Mouse (Mus musculus) neural tube, embryonic 10.5 days (tissue): ENCODE data around the gene Bach2.

Experiments used
- DNase-seq: peaks from one replicate; pipeline ENCODE4 v3.0.0-alpha.2; 2017; ENCODE audit warnings: low spot score; ENCODE audit errors: extremely low spot score

Bach2 gene

DNA sequence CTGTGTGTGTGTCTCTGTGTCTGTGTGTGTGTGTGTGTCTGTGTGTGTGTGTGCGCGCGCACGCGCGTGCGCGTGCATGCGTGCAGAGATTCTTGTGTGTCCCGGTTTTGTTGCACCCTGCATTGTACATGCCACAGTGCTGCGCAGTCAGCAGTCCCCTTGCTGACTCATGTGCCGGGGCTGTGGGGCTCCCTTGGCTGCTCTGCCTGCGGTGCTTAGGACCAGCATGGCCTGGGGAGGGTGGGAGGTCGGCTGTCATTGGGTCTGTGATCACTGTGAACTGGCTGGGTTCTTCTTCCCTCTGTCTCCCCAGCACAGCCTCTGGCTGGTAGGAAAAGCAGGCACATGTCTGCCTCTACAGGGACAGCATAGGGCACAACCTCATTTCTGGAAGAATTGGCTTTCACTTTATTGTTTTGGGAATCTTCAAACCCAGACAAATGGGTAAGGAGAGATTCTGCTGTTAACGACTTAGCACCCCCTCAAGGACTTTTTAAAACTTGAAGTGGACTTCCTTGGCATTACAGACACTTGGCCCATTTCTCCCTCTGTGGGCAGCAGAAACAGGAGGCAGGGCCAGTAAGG is 11.2 kb downstream of the Bach2 start:
- DNase-seq, result peak; percentile 38

DNA sequence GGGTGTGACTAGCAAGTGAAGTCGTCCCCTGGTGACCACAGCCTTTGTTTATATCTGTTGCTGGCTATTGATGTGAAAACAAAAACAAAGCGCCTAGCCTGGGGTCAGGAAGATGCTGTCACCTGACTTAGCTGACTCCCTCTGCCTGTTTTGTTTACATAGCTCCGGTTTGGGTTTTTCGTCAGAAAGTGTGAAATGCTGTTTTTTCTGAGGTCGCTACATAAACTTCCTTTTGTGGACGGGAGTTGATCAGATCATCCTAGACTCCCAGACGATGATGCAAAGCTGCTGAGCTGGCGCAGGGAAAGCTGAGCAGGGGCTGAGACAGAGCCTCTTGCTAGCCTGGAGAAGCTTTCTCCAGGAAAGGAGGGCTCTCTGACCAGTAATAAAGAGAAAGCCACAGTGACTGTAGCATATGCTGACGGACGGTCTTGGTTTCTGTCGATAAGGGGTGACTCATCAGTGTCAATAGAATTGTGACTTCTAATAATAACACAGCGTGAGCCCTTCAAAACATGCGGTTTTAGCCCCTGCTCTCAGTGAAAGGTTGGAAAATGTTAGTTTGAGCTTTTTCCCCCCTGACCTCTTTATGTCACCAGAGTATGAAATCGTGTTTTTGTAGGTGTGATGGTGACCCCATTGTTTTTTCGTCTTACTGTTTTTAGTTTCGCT is 11.9 kb downstream of the Bach2 start:
- DNase-seq, result peak; percentile 40

DNA sequence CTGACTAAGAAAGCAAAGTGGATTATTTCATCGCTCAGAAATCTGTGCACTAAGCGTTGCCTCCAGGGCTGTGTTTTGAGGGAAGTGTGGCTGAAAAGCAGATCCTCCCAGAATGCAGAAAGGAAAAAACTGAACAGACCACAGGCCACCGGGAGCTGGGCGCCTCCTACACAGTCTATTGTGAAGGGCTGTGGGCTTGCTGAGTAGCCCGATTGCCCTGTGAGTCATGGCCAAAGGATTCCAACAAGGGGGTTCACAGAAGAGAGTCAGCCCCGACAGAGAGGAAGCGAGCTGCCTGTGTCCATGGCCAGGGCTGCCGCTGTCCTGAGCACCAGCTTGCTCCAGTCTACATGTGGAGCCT is 12.4 kb downstream of the Bach2 start:
- DNase-seq, result peak; percentile 58

DNA sequence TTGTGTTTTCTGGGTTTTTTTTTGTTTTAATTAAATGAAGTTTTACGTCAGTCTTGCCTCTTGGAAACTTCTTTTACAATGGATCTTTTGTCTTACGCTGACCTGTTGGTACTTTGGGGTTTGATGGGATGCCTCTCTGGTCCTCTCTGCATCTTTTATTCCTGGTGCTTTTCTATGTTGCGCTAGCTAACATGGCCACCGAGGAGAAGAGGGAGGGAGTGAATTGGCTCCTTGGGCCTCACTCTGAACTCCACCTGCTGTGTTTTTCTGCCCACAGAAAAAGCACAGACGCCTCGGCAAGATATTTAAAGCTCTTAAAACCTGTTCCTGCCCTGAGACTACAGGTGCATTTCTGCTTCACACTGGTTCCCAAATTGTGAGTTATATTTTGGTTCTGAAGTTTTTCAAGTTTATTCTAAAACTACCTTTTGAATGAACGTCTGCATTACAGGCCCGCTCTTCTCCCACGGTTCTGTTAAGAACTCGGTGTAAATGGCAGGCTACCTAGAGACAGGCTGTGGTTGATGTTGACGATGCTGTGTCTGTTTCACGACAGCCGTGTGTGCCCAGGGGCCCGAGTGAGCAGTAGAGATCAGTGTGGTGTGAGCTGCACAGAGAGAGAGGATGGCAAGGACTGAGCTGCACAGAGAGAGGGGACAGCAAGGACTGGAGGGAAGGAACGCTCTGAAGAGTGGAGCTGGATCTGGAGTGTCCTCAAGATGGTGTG is 13.5 kb downstream of the Bach2 start:
- DNase-seq, result no peak

DNA sequence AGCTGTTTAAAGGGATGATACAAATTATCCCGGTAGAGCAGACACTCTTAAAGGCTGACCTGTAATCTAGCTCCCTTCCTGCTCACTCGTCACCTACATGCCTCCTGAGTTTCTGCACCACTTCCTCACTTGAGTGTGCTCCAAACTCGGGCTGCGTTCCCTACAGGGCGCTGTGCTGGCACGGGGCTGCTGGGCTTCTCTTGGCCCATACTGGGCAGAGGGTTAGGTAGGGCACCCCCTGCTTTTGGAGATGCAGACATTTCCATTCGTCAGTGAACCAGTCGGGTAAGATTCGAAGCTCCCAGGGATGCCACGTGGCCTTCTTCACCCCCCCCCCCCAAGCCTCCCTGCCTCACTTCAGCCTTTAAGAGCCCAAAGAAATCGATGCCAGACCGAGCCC is 19.1 kb downstream of the Bach2 start:
- DNase-seq, result no peak

DNA sequence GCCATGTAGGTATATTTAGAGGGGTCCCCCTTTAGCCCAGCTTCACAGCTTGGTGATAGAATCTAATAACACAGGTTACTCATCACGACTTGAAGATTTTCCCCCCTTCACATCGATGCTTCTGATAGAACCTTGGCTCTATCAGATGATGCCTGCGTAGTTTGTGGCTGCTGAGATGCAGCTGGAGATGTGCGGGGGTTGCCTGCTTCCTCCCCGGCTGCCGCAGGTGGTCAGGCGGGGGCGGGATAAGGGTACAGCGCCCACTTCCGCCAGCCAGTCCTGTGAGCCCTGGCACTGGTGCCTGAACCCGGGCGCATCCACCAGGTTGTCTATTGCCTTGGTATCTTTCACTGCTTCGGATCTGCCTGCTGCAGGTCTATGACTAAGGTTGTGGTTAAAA is 19.5 kb downstream of the Bach2 start:
- no peak for DNase-seq

DNA sequence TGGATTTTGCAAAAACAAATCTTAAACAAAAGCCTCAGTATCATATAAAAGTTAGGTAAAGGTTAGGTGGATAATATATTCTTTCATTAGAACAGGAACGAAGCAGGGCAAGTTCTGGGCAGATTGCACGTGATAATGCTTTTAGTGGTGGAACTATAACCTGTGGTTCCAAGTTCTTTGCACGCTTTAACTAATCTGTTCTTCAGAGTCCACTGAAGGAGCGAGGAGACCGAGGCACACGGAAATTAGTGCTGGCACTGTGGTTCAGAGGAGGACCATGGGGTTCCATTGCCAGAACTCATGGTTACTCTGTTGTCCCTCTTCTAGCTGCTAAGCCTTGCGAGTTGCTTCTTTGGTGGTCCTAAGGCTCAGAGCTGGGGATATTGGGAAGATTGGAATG is 20.0 kb downstream of the Bach2 start:
- no peak for DNase-seq

DNA sequence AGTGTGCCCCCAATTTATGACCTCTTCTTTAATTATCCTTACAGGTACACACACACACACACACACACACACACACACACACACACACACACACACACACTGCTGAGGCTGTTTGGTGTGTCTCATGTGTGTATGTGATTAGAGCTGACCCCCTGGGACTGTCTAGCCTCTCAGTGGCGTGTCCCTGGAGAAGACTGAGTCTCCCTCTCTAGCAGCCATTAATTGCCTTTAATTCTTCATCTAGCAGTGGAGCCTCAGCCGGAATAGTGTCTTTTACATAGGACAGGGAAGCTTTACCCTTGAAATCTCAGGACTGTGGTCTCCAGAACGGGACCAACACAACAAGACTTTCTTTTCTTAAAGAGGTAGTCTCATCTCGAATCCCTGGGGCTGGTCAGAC is 22.3 kb downstream of the Bach2 start:
- DNase-seq, result no peak

DNA sequence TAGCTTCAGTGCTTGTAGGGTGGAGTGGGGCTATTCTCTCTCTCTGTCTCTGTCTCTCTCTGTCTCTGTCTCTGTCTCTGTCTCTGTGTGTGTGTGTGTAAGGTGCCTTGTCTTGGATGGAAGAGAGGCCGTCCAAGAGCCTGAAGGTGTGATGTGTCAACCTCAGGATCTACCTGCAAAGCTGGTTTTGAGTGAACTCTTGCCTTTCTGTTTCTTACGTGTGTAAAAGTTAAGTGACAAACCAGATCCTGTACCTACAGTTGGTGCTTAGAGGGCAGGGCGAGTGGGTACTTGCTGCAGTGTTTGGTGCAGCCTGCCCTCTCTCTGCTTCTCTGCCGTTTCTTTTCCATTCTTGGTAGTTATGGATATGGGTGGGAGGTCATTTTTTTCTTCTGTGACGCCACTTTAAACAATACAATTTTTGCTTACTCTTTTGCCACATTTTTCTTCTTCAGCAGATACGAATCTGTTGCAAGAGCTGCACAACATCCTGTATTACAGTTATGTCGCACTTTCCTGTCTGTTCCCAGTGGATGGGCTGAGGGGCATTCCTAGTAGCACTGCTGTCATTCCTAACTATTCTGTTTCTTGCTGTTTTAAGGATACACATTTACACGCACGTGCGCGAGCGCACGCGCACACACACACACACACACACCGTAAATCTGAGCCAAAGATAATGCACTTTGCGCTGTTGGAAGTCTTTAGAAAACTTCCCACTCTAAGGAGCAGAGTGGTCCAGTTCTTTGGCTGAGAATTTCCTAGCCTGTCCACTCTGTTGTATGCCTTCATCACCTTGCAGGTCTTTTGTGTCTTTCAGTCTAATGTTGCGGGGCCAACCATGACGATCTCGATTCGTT is 24.5 kb downstream of the Bach2 start:
- DNase-seq, result no peak

DNA sequence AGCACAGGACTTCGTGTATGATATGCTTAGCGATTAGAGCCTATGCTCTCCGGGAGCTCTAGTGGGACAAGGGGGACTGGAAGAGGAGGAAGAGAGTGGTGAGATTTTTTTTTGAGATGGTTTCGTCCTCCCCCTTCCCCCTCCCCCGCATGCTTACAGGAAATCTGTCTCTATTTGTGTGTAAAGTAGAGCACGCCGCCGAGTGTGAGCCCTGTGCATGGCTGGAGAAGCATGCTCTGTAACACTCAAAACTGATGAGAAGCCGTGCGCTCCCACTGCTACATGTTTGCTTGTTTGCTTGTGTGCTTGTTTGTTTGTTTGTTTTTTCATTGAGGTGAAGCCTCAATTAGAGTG is 25.1 kb downstream of the Bach2 start:
- DNase-seq, result no peak

DNA sequence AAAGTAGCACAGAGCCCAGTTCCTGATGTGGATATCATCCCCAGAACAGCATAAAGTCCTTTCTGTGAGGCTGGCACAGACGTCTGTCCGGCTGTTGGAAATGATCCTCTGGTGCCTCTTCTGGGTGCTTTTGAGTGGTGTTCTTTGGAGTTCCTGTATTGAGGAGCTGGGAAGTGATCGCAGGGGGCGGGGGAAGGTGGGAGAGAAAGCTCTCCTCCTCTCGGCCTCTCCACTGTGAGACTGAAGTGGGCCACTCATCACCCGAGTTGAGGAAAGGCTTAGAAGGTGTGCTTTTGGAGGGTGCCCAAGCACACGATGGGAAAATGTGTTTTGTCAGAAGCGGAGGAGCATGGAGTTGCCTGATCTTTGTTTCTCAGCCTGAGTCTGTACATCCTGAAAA is 26.3 kb downstream of the Bach2 start:
- DNase-seq, result no peak

DNA sequence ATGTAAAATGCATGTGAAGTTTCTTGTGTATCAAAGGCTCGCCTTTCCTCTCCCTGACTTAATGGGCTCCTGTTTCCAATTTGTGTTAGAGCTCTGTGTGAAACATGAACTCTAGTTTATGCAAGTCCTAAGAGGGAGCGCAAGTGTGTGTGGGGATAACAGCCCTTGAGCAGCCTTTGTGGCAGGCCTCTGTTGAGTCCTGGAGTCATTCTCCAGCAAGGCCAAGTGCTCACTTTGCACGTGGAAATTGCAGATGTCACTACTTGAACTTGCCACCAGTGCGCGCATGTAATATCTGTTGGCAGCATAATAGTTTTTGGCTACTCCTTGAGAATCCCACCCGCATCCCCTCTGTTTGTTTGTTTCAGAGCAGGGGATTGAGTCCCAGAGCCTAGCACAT is 28.1 kb downstream of the Bach2 start:
- DNase-seq, result no peak

DNA sequence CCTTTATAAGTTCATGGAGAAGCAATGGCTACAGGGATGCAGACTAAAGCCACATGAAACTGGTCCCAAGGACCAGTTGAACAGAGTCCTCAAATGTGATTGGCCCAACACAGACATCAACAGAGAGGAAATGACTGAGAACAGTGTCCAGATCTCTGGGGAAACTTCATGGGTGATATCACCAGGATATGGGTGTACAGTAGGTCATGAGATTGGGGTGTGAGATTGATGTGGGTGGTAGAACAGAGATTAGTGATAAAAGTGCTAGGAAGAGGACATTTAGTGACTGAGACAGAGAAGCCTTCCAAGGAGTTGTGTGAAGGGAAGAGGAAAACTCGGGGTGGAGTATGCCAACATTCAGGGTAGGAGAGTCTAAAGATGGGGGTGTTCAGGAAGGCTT is 29.4 kb downstream of the Bach2 start:
- DNase-seq, result no peak

DNA sequence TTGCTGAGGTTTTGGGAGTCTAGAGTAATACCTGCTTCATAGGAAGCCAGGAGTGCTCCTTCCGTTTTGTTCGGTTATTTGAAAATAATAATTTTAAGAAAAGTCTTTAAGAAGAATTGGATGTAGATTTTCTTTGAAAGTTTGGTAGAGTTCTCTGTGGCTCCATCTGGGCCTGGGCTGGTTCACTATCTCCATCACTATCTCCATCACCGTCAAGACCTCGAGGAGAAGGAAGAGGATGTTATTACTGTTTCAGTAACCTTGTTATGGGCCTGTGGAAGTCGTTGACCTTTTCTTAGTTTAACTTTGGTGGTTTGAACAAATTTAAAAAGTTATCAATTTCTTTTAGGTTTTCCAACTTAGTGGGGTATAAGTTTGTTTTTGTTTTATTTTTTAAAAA is 33.8 kb downstream of the Bach2 start:
- no peak for DNase-seq

DNA sequence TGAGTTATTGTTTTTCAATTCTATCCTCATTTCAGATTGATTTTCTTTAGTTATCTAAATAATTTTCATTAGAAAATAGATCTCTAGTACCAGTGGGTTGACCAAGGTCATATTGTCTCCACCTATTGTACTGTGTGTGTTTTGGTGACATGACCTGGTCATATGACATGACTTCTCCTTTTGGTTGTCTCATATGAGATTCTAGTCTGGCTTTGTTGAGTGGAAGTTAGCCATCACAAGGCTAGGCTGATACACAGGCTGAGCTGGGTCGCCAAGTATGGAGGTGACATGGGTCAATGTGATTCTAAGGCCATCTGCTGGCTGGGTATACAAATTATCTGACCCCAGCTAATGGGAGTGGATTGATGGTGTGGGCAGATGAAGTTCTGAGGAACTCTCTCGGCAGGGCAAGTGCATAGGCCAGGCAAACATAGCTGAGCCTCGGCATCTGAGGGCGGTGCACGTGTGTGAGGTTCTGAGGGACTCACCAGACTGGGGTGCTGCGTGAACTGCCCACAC is 36.2 kb downstream of the Bach2 start:
- DNase-seq, result no peak

DNA sequence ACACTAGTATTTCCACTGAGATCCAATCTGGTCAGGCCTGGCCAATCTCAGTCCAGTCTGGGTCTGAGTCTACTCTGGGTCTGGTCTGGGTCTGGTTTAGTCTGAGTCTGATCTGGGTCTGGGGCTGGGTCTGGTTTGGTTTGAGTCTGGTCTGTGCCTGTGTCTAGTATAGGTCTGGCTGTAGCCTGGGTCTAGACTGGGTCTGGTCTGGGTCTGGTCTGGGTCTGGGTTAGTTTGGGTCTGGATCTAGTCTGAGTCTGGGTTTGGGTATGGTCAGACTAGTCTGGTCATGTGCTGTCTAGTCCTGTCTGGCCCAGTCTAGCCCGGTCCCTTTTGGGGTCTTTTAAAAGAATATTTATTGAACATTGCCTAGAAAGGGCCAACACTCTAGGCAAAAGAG is 41.2 kb downstream of the Bach2 start:
- no peak for DNase-seq

DNA sequence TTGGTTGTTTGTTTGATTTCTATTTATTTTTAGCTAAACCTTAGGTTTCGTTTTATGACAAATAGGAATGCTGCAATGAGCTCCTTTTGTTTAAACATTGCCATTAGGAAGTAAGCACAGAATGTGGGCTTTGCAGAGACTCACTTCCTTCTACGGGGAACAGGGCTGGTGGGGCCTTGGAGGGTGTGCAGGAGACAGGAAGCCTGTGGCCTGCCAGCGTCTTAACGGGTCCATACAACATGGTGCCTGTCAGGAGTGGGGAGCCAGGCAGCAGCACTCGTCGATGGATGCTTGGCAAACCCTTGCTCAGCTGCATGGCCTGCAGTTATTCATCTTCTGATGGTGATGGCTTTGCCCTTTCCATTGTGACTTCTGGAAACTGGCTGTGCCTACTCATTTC is 41.8 kb downstream of the Bach2 start:
- no peak for DNase-seq

DNA sequence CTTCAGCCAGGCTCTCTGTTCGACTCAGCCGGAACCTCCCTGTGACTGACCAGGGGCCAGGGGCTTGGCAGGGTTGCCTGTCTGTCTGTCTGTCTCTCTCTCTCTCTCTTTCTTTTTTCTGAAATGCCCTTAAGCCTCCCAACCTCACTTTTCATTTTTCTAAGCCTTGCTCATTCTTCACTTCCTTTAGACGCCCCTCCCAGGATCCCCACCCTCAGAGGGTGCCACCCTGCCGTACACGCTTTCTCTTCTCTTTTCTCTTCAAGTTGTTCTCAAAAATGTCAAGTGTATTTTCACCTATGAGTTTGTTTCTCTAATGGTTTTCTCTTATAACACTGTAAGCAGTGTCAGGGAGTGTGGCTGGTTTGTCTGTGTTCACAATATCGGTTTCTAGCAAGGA is 42.7 kb downstream of the Bach2 start:
- DNase-seq, result no peak

DNA sequence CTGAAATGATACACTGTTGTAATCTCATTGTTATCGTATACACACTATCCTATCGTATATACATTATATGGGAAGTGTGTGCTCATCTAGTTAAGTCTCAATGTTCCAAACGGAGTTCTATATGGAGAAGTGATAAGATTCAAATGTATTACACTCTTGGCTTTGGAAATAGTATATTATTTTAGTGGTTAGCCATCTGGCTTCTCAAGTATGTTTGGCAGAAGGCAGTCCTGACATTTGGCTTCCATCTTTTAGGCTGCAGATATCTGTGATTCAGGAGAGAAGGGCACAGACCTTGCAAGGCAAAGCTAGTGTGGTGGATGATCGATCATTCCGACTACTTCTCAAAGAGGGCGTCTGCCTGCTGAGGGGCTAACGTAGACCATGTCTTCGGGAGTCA is 47.8 kb downstream of the Bach2 start:
- no peak for DNase-seq

DNA sequence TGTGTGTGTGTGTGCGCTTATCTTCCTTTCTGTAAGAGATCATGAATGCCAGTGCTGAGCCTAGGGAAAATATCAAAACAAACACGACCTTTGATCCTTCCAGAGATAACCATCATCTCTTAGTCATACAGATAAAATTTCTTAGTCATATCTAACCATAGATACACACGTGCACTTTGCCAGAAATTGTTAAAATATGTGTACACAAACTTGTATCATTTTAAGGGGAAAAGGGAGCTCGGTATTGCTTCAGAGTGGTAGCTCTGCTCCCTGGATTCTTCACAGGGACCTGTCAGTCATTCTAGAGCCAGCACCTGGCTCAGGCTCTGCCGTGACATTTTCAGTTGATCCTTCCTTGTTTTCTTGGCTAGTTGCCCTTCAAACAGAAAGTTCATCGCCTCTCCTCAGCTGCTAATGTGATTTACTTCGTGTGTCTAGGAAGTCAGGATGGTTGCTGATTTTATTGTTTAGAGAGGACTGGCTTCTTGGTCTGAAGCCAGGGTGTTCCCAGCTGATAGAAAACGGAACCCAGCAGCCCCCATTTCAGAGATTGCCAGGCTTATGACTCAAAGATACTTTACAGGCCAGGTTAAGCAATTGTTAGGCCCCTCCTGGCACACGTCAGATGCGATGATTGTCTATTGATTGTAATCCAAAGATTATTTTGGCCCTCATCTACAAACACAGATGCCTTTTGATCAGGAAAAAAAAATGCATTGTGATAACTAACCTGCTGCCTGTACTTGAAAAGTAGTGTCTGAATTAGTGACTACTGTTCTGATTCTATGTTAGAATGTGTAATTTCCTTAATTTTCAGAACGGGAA is 49.6 kb downstream of the Bach2 start:
- no peak for DNase-seq

DNA sequence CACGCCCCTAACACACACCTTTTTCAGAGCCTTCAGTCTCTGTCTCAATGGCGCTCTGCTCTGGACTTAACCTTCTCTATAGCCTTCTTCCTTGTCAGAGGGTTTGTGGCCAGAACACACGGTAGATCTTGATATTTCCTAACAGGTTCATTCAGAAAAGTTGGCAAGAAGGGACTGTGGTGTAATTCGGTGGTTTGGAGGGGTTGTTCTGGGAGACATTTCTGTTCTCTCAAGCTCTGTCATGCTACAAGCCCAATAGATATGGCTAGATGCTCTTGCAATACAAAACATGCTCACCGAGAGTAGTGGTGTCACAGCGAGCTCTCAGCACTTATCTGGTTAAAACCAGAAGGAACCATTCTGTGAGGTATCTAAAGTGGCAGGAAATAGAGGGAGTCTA is 51.2 kb downstream of the Bach2 start:
- DNase-seq, result no peak
